Mouse (Mus musculus): ENCODE results near the gene Macrod2. TPM values are rescaled to one million over a fixed set of nuclear protein-coding genes. Genes with fewer than 3 reads are reported as not detected.
A peak's percentile ranks its signal among the peaks of the same experiment; 100 is the strongest.

Macrod2 gene
- polyA plus RNA-seq, 1 experiment: 3.8 TPM

GRCm38 (mm10) chr2:140653481-140653880 is 258.4 kb downstream of the Macrod2 start:
- H3K4me1 ChIP-seq (ENCODE audit: control insufficient read depth, insufficient read depth, insufficient read length, low read length): no peaks in the 10 kb centered on the region
- no peaks in the 10 kb centered on the region for H3K27me3 ChIP-seq (ENCODE audit: control insufficient read depth, insufficient read depth, low read length)
- TF ChIP-seq CTCF (IDR thresholded peaks at IDR 0.05; ENCODE audit: extremely low read depth, insufficient read length, insufficient replicate concordance, low read depth, low read length) (no peak), POLR2A (IDR thresholded peaks at IDR 0.05; ENCODE audit: low read depth, low read length) (no peak)
- H3K36me3 ChIP-seq (ENCODE audit: control insufficient read depth, insufficient read depth, low read length): 0 out of 2 replicates have a peak, but pooled peaks cover 2% of the 10 kb centered on the region
- H3K4me3 ChIP-seq (ENCODE audit: low read depth, low read length): no peak overlapping the region
- no peak overlapping the region for H3K27ac ChIP-seq (ENCODE audit: insufficient read depth, low read depth, low read length)

- no peak overlapping the region for H3K4me3 ChIP-seq (ENCODE audit: low read depth, low read length)
- no peak for TF ChIP-seq POLR2A (IDR thresholded peaks at IDR 0.05; ENCODE audit: low read depth, low read length)
- no peak for TF ChIP-seq CTCF (IDR thresholded peaks at IDR 0.05; ENCODE audit: extremely low read depth, insufficient read length, insufficient replicate concordance, low read depth, low read length)
- peaks cover 5% of the 10 kb centered on the region; the same call in 1 of the 2 replicates for H3K36me3 ChIP-seq (ENCODE audit: control insufficient read depth, insufficient read depth, low read length)
- H3K4me1 ChIP-seq (ENCODE audit: control insufficient read depth, insufficient read depth, insufficient read length, low read length): no peaks in the 10 kb centered on the region
- no peak overlapping the region for H3K27ac ChIP-seq (ENCODE audit: insufficient read depth, low read depth, low read length)
- WGBS: 85% methylated on average over 2 of the region's 2 CpGs
- H3K27me3 ChIP-seq (ENCODE audit: control insufficient read depth, insufficient read depth, low read length): no peaks in the 10 kb centered on the region
These were observed 258.9 kb downstream of the Macrod2 start for GRCm38 (mm10) chr2:140653978-140654377.

GRCm38 (mm10) chr2:140662673-140663072 is 267.6 kb downstream of the Macrod2 start:
- Histone ChIP-seq H3K4me1 (ENCODE audit: control insufficient read depth, insufficient read depth, insufficient read length, low read length) (peaks cover under 1% of the 10 kb centered on the region; the same call in 1 of the 2 replicates), H3K27me3 (ENCODE audit: control insufficient read depth, insufficient read depth, low read length) (no peaks in the 10 kb centered on the region), H3K36me3 (ENCODE audit: control insufficient read depth, insufficient read depth, low read length) (peaks cover 31% of the 10 kb centered on the region), H3K27ac (ENCODE audit: insufficient read depth, low read depth, low read length) (no peak overlapping the region), H3K4me3 (ENCODE audit: low read depth, low read length) (no peak overlapping the region)
- 83% methylated on average over 5 of the region's 5 CpGs for WGBS
- TF ChIP-seq CTCF (IDR thresholded peaks at IDR 0.05; ENCODE audit: extremely low read depth, insufficient read length, insufficient replicate concordance, low read depth, low read length): no peak
- TF ChIP-seq POLR2A (IDR thresholded peaks at IDR 0.05; ENCODE audit: low read depth, low read length): no peak

GRCm38 (mm10) chr2:140664381-140664780 is 269.3 kb downstream of the Macrod2 start:
- TF ChIP-seq POLR2A (IDR thresholded peaks at IDR 0.05; ENCODE audit: low read depth, low read length) (no peak), CTCF (IDR thresholded peaks at IDR 0.05; ENCODE audit: extremely low read depth, insufficient read length, insufficient replicate concordance, low read depth, low read length) (no peak)

GRCm38 (mm10) chr2:140666846-140667245 is 271.7 kb downstream of the Macrod2 start:
- Histone ChIP-seq H3K27me3 (ENCODE audit: control insufficient read depth, insufficient read depth, low read length) (no peaks in the 10 kb centered on the region), H3K36me3 (ENCODE audit: control insufficient read depth, insufficient read depth, low read length) (peaks cover 11% of the 10 kb centered on the region), H3K4me3 (ENCODE audit: low read depth, low read length) (no peak overlapping the region), H3K4me1 (ENCODE audit: control insufficient read depth, insufficient read depth, insufficient read length, low read length) (peaks cover 2% of the 10 kb centered on the region; the same call in 1 of the 2 replicates), H3K27ac (ENCODE audit: insufficient read depth, low read depth, low read length) (no peak overlapping the region)
- no peak for TF ChIP-seq CTCF (IDR thresholded peaks at IDR 0.05; ENCODE audit: extremely low read depth, insufficient read length, insufficient replicate concordance, low read depth, low read length)
- TF ChIP-seq POLR2A (IDR thresholded peaks at IDR 0.05; ENCODE audit: low read depth, low read length): no peak
- WGBS: 72% methylated on average over 7 of the region's 7 CpGs

More at GRCm38 (mm10) chr2:140664381-140664780, 269.3 kb downstream of the Macrod2 start:
- peaks cover 2% of the 10 kb centered on the region; the same call in 1 of the 2 replicates for H3K4me1 ChIP-seq (ENCODE audit: control insufficient read depth, insufficient read depth, insufficient read length, low read length)
- 94% methylated on average over 4 of the region's 4 CpGs for WGBS
- no peak overlapping the region for H3K4me3 ChIP-seq (ENCODE audit: low read depth, low read length)
- H3K27ac ChIP-seq (ENCODE audit: insufficient read depth, low read depth, low read length): no peak overlapping the region
- peaks cover 27% of the 10 kb centered on the region for H3K36me3 ChIP-seq (ENCODE audit: control insufficient read depth, insufficient read depth, low read length)
- no peaks in the 10 kb centered on the region for H3K27me3 ChIP-seq (ENCODE audit: control insufficient read depth, insufficient read depth, low read length)

- WGBS: 75% methylated on average over 13 of the region's 13 CpGs
- H3K4me3 ChIP-seq (ENCODE audit: low read depth, low read length): no peak overlapping the region
- no peak for TF ChIP-seq CTCF (IDR thresholded peaks at IDR 0.05; ENCODE audit: extremely low read depth, insufficient read length, insufficient replicate concordance, low read depth, low read length)
- TF ChIP-seq POLR2A (IDR thresholded peaks at IDR 0.05; ENCODE audit: low read depth, low read length): no peak
- no peaks in the 10 kb centered on the region for H3K27me3 ChIP-seq (ENCODE audit: control insufficient read depth, insufficient read depth, low read length)
- H3K4me1 ChIP-seq (ENCODE audit: control insufficient read depth, insufficient read depth, insufficient read length, low read length): peaks cover 2% of the 10 kb centered on the region; the same call in 1 of the 2 replicates
- H3K27ac ChIP-seq (ENCODE audit: insufficient read depth, low read depth, low read length): no peak overlapping the region
- H3K36me3 ChIP-seq (ENCODE audit: control insufficient read depth, insufficient read depth, low read length): peaks cover 11% of the 10 kb centered on the region
These were observed 272.3 kb downstream of the Macrod2 start for GRCm38 (mm10) chr2:140667261-140668047.

- TF ChIP-seq CTCF (IDR thresholded peaks at IDR 0.05; ENCODE audit: extremely low read depth, insufficient read length, insufficient replicate concordance, low read depth, low read length): peak; percentile 72; the same call in 1 of the 2 replicates
- no peak for TF ChIP-seq POLR2A (IDR thresholded peaks at IDR 0.05; ENCODE audit: low read depth, low read length)
- H3K27me3 ChIP-seq (ENCODE audit: control insufficient read depth, insufficient read depth, low read length): no peaks in the 10 kb centered on the region
- H3K27ac ChIP-seq (ENCODE audit: insufficient read depth, low read depth, low read length): no peak overlapping the region
- WGBS: 8% methylated on average over 8 of the region's 8 CpGs
- H3K4me3 ChIP-seq (ENCODE audit: low read depth, low read length): peak overlapping the region; percentile 11; the same call in 1 of the 2 replicates
- peaks cover 2% of the 10 kb centered on the region; the same call in 1 of the 2 replicates for H3K4me1 ChIP-seq (ENCODE audit: control insufficient read depth, insufficient read depth, insufficient read length, low read length)
- 0 out of 2 replicates have a peak, but pooled peaks cover 4% of the 10 kb centered on the region for H3K36me3 ChIP-seq (ENCODE audit: control insufficient read depth, insufficient read depth, low read length)
These were observed 273.2 kb downstream of the Macrod2 start for GRCm38 (mm10) chr2:140668311-140668710.
